Mouse (Mus musculus) E14TG2a.4 (cell line): Measurements from ENCODE around the gene Slpi.

Source experiments
- CTCF ChIP-seq: conservative IDR thresholded peaks from 2 replicates; pipeline ENCODE4 v1.5.1; 2014; ENCODE audit warnings: low read length
- NANOG ChIP-seq: IDR thresholded peaks from 2 replicates; pipeline ENCODE4 v1.6.1; 2014; ENCODE audit warnings: borderline replicate concordance, low read length, mixed read lengths
- POU5F1 ChIP-seq: IDR thresholded peaks from 2 replicates; pipeline ENCODE4 v1.6.1; 2014; ENCODE audit warnings: low read length, borderline replicate concordance

- no peak for TF ChIP-seq CTCF
- TF ChIP-seq POU5F1 = no peak
- no peak for TF ChIP-seq NANOG
Measured at GRCm38 (mm10) chr2:164436961-164437360, 48.1 kb upstream of the Slpi start.
